Mouse (Mus musculus) mouse embryonic stem cell (cell line): ENCODE measurements around the gene Tnpo1.

Experiments used
- in situ Hi-C, 2 experiments: fragments of 300-500 bp; cut with MboI; formaldehyde crosslinking; loops; 1 replicate in 1 of 2; 3 replicates in 1 of 2; pipeline ENCODE4 v1.14.3; 2019 to 2020; ENCODE audit warnings: low sequenced_read_pairs in 2 of 2, low pct_unique_long_range_greater_than_20kb in 1 of 2, mixed read lengths in 1 of 2; ENCODE audit not compliant: unreplicated experiment in 1 of 2

Gene Tnpo1

DNA sequence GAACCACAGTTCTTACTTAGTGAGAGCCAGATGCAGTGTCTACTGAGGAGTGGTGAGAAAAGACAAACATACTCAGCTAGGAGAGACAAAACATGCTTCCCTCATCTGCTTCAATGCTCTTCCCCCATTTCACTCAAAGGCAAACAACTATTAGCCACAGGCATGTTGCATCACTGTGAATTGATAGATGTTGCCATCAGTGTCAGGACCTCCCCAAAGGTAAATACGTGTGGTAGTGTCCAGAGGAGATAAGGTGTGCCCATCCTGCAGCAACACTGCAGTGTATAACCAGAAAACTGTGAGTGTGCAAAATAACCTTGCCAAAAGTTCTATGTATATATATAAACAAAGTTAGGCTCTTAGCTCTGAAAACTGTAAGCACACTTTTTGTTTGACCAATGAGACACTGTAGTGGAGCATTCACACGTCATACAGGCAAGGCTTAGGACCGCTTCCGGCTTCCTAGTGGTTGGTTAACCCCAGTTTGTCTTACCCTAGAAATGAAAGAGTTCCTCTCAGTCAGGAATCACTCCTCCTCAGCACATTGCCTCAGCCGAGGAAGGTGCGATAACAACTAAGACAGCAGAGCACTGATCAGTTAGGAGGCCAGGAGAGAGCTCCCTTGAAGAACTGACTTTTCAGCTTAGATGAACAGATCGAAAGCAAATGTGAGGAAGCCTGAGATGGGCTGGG lies 29.6 kb downstream of the Tnpo1 start:
- in situ Hi-C loops: no loop called here

DNA sequence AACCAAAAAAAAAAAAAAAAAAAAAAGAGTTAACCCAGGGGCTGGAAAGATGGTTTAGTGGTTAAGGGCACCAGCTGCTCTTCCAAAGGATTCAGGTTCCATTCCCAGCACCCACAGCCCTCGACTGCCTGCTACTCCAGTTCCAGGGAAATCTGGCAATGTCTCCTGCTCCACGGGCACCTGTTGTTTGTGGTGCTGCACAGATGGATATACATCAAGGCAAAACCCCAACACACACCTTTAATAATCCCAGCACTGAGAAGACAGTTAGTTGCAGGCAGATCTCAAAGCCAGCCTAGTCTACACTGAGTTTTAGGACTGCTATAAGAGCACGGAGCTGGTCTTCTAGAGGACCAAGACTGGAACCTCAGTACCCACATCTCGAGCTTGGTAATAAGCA lies 30.2 kb downstream of the Tnpo1 start:
- in situ Hi-C loops: no loop called here

DNA sequence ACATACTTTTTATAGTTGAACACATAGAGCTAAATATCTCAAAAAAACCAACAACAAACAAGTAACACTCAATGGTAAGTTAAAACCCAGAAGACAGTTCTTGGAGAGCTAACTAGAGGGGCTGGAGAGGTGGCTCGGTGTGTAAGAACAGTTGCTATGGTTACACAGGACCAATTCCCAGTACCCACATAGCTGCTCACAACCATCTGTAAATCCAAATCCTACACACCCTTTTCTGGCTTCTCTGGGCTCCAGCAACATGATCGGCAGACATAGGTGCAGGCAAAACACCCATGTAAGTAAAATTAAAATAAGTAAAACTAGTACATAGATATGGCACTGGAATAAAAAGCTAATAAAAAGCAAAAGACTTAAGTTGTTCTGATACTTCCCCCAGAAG lies 31.3 kb downstream of the Tnpo1 start:
- in situ Hi-C loops: no loop called here

DNA sequence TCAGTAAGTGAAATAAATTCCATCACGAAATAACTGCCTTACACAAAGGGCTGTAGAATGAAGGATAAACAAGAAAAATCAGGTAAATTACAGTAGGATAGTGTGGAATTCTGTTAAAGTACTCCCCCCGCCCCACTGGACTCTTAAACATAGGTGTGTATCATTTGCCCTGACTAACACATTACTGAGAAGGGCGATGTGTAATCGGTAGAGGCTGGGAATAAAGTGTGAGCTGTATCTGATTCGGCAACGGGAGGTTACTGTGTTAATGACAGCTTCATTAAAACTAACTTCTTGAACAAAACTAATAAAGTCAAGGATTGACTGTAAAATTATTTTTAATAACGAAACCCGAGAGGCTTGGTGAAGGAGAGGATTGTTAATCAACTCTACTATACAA lies 34.7 kb downstream of the Tnpo1 start:
- in situ Hi-C loops: no loop called here

DNA sequence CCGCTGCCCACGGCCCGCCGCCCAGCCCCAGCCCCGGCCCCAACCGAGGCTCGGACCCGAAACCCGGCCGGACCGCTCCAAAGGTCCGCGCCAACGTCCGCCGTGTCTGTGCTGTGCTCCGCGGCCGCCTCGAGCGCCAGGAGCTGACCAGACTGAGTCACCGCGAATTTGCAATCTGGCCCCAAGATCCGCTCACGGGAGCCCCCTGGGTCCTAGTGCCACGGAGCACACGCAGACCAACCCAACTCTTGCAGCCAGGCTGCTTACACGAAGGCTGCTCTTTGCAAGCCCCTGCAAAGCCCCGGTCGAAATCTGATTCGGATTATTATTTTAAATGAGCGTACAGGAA lies 35.3 kb downstream of the Tnpo1 start:
- in situ Hi-C loops: no loop called here

DNA sequence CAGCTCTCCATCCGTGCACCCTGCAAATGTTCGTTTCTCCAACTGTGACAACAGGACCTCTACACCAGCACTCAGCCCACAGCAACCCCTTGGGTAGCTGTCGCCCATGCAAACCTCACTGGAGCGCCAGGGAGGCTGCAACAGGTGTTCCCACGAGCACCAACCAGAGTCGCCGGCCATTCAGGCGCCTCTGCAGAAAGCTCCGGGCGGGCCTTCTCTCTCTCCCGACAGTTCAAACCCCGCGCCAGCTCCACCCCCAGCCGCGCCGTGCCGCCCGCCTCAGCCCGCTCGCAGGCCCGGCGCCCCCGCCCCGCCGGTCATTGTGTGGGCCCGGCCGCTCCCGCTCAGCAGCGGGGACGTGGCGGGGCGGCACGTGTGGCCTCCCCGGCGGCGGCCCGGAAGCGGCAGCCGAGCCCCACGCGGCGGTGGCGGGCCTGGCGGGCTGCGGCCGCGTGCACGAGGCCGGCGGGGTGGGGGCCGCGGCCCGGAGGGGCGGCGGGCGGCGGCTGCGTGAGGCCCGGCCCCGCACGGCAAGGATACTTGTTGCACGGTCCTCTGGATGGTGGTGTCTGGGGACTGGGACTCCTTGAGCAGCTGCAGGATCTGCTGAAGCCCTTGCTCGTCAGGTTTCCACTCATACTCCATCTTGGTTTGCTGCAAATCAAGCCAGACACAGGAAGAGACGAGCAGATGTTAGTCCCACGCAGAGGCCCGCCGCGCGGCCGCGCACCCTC lies 35.9 kb downstream of the Tnpo1 start:
- in situ Hi-C loops: no loop called here

DNA sequence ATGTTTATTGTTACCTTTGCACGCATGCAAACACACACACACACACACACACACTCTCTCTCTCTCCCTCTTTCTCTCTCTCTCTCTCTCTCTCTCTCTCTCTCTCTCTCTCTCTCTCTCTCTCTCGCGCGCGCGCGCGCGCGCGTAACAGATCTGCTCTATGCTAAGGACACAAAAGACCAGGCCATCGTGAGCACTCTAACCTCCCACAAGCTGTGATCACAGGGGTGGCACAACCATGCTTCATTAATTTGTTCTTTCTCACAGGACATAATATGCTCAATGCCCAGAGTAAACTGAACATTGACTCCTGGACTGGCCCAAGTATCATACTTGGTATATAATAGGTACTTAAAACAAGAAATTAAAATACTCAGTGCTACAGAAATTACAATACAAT lies 37.0 kb downstream of the Tnpo1 start:
- in situ Hi-C loops: no loop called here

DNA sequence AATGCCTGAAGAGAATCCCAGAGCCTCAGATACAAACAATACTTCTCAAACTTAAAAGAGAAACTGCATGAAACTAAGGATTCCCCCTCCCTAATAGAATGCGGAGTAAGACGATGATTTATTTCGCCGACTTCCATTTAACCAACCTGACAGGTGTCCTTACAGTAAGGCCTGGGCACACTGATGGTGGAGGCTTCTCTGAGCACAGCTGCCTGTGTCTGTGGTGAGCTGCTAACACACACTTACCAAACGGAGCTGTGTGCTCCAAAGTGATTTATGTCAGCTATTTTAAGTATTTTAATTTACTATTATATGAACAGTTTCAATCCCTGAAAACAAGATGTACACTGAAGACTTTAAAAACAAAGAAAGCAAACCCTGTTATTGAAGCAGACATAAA lies 42.4 kb downstream of the Tnpo1 start:
- in situ Hi-C loops: no loop called here

DNA sequence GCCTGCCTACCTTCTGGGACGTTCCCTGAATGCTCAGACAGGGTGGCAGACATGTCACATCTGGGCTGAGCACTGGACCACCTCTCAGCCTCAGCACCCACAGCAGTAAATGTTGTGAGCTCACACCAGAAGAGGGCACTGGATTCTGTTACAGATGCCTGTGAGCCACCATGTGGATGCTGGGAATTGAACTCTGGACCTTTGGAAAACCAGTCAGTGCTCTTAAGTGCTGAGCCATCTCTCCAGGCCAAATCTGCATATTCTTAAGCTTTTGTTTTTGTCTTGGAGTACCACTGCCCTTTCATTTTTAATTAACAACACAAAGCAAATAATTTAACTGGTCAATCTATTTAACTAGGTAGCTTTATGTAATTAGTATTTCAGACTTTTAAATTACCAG lies 44.2 kb downstream of the Tnpo1 start:
- in situ Hi-C loops: no loop called here

DNA sequence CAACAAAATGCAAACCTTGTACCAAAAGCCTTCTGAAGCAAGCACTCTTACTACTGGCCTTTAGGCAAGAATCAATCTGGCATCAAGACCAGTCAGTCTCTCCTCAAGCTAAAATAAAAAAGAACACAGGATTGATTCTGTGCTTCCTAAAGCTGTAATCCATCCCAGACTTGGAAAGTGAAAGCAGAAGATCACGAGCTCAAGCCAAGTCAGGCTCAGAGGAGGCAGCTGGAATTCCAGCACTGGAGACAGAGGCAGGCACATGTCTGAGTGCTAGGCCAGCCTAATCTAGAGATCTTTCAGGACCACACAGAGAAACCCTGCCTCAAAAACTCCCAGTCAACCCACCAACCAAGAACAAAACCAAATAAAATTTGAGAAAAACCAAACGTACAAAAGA lies 45.8 kb downstream of the Tnpo1 start:
- in situ Hi-C loops: no loop called here

DNA sequence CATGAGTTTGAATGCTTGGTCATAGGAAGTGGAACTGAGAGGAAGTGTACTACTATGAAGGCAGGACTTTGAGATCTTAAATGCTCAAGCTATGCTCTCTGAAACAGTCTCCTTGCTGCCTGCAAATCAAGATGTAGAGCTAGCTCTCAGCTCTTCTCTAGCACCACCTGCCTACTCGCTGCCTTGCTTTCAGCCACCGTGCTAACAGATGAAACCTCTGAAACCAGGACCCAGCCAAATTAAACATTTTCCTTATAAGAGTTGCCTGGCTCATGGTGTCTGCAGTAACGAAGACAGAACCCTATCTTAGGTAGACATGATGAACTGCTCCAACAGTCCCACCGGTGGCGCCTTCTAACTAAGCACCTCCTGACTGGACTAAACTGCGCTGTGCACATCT lies 46.8 kb downstream of the Tnpo1 start:
- in situ Hi-C loops: no loop called here

DNA sequence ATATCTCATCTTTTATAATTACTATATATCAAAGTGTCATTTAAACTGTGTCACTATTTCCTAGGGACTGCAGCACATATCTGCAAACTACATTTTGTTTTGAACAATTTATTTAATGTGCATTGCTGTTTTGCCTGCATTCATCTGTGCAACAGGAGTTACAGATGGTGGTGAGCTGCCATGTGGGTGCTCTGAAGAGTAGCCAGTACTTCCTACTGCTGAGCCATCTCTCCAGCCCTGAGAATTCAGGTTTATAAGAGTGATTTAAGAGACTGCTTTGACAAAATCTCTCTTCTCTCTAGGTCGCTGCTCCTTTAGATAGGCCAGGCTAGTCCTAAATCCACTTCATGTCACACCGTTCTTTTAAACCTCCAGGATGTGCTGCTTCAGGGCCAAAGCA lies 49.0 kb downstream of the Tnpo1 start:
- in situ Hi-C loops: no loop called here

DNA sequence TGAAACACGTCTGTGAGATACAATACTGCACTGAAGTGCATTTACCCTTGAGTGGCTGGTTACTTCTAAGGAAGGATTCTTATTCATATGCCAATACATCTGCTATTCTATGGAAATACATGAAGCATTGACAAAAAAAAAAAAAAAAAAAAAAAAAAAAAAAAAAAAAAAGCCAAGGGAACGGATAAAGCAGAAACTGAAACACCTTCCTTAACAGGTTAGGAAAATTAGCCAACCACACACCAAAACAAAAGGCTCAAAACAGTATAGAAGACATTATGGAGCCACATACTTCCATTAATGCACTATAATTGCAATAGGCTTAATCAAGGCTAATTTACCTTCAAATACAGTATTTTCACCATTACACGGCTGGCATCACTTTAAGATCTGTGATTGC lies 51.5 kb downstream of the Tnpo1 start:
- in situ Hi-C loops: no loop called here

DNA sequence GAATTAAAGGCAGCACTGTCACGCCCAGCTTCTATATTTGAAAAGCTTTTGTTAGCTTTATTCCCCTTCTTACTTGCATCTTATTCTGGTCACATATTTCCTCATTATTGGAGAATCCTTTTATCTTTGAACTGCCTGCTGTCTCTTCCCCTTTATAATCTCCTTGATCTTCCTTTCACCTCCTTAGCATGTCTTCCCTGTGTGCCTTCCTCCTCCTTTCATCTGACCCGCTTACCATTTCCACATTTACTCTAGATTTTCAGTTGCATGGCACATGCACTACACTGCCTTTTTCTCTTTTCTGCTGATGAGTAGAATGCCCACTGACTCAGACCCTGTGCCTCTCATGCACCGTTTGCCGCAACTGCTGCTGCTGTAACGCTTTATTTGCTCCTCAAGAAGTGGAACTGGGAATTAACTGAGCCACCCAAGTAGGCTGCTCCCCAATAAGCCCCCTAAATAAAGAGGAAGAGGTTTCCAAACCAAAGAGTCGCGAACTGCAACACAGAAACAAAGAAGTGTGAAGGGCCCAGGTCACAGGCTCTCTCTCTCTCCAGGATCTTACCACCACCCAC lies 53.8 kb downstream of the Tnpo1 start:
- in situ Hi-C loops: no loop called here

DNA sequence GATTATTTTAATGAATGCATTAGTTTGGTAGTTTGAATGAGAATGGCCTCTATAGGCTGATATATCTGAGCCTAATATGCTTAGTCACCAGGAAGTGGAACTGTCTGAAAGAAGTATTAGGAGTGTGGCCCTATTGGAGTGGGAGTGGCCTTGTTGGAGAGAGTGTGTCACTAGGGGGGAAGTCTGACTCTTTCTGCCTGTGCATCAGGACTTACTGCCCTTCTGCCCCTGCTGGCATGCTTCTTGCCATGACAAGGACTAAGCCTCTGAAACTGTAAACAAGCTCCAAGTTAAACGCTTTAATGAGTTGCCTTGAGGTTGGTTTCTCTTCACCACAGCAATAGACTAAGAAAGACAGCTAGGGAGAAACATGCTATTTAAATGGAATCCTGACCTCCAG lies 54.9 kb downstream of the Tnpo1 start:
- in situ Hi-C loops: no loop called here

DNA sequence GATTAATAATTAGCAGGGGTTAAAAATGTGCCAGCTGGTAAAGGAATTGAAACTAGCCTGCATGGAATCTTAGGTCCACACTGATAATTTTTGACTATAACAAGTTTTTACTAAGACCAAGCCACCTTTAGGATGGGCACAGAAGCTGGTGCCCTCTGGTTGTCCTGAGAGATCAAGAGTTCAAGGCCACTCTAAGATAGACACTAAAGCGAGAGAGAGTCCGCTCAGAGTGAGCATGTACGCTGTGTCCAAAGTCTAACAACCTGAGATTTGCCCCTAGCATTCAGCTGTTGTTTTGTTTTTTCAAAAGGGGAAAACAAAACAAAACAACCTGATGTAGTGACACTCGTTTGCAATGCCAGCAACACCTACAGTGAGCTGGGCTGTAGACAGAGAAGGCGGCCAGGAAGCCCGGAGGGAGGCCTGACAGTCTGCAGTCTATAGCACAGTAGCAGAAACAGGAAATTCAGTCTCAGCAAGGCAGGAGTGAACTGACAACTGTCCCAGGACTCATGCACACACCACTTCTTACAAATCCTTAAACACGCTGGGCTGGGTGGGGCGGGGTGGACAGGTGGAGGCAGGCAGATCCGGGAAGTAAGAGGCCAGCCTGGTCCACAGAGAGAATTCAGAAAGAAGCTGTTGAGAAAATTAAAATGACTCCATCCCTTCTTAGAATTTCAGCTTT lies 57.8 kb downstream of the Tnpo1 start:
- in situ Hi-C loops: no loop called here

DNA sequence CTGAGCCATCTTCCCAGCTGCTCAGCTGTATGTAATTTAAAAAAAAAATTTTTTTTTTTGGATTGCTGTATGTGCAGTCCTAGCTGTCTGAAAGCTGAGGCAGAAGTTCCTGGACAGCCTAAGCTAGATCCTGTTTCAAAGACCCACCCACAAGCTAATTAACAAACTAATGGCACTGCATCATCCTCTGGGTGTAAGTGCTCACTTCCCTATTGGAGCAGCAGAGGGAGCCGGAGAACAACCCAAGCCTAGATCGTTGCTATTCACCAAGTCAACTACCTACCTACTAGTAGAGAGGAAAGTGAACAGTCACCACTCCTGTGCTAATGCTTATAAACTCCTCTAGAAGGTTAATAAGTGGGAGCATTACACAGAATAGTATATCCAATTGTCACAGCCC lies 58.4 kb downstream of the Tnpo1 start:
- in situ Hi-C loops: no loop called here

DNA sequence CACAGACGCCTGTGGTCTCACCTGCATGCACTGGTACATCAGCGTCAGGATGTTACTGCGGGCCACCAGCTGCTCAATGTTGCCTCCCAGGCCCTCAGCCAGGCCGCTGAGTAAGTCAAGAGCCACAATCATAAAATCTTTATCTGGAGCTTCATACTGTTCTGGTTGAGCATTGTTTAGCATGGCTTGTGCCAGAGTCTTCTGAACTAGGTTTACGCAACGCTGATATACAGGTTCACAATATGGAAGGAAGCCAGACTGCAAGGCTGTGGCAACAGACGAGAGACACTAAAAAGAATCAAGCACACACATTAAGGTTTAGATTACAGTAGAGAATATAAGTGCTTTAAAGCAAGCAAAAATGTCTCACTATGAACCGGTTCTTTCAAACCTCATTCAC lies 70.9 kb downstream of the Tnpo1 start:
- in situ Hi-C loops: no loop called here

DNA sequence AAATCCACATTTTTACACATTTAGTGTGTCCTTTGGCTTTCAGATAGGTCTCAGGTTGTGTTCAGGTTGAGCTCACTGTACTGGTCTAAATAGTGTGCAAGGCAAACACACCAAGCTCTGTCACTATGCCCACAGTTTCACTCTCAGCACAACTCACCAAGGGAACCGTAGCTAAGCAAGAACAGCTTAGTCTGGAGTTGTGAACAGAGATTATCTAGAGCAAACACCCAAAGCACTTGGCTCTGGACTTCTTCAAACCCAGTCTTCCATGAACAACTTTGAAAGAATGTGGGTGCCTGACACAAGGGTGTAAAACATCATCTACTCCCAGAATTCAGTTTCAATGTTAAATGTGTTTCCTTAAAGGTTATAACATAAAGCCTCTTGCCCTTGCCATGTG lies 80.4 kb downstream of the Tnpo1 start:
- in situ Hi-C loops: loop anchor here in 1 of 2 experiments (25.0 kb wide), 1 partner anchor 467 kb away; no protein-coding TSS in a partner anchor
